19 mouse cellular contexts compared by ENCODE assay signal in genomic region chr9:100416756-100417155, GRCm38 (mm10).
DNase-seq lines count a peak whose midpoint lies in the region; ATAC-seq lines count a peak whose summit lies in the region.
"Had no signal": no experiment of that assay in that cellular context is flagged by ENCODE, and none has a peak within 500 bp of the region (broad histone marks: within the 10 kb centered on the region; RNA-seq: fewer than 3 reads in every experiment).

No protein-coding gene starts in this region.

- H3K4me1 ChIP-seq in kidney, embryonic 15.5 days, result peaks cover 6% of the 10 kb centered on the region; the same call in 1 of the 2 replicates
- peaks cover 33% of the 10 kb centered on the region for H3K4me1 ChIP-seq in forebrain, embryonic 12.5 days
- H3K4me1 ChIP-seq: liver, embryonic 15.5 days had no signal

- ATAC-seq in kidney, embryonic 15.5 days (replicated peaks; ENCODE audit: low FRiP score), result peak; percentile 77
- ATAC-seq in forebrain, embryonic 12.5 days (ENCODE audit: low FRiP score), result no peak
- ATAC-seq: inflammation-experienced regulatory T-cells, adult 6 months had no signal

- no peaks in the 10 kb centered on the region for H3K27me3 ChIP-seq in kidney, embryonic 15.5 days
- no peaks in the 10 kb centered on the region for H3K27me3 ChIP-seq in forebrain, embryonic 12.5 days
- H3K27me3 ChIP-seq: heart, embryonic 12.5 days; limb, embryonic 15.5 days; liver, embryonic 15.5 days had no signal

- H3K9ac ChIP-seq in kidney, embryonic 15.5 days, result no peak overlapping the region
- no peak overlapping the region for H3K9ac ChIP-seq in forebrain, embryonic 12.5 days
- H3K9ac ChIP-seq: heart, embryonic 12.5 days; limb, embryonic 15.5 days; liver, embryonic 15.5 days had no signal

- no peak overlapping the region for H3K4me2 ChIP-seq in kidney, embryonic 15.5 days
- no peak overlapping the region for H3K4me2 ChIP-seq in forebrain, embryonic 12.5 days
- H3K4me2 ChIP-seq: heart, embryonic 12.5 days; limb, embryonic 15.5 days; liver, embryonic 15.5 days had no signal

- no peaks in the 10 kb centered on the region for H3K9me3 ChIP-seq in kidney, embryonic 15.5 days (replicated peaks)
- H3K9me3 ChIP-seq in forebrain, embryonic 12.5 days, result no peaks in the 10 kb centered on the region
- H3K9me3 ChIP-seq: forebrain, embryonic 10.5 days; heart, embryonic 12.5 days; limb, embryonic 15.5 days; liver, embryonic 15.5 days; megakaryocyte, embryonic 14.5 days had no signal

- no peak for DNase-seq in kidney, adult 8-10 months
- DNase-seq in lung, postnatal 10 days, result peak; percentile 43
- no peak for DNase-seq in lung, postnatal 25 days (ENCODE audit: low spot score)
- DNase-seq in embryo, embryonic 11.5 days (ENCODE audit: low read depth, low spot score), result peak; percentile 9
- DNase-seq in adrenal gland, postnatal 36 days, result no peak
- DNase-seq: B cell, adult 2 months; cerebellum, adult 8-10 months; heart, postnatal 14 days; kidney, postnatal 25 days; right cerebral cortex, postnatal 4 days; thymus, adult 2 months had no signal

- H3K4me3 ChIP-seq in kidney, embryonic 15.5 days (replicated peaks), result no peak overlapping the region
- no peak overlapping the region for H3K4me3 ChIP-seq in forebrain, embryonic 12.5 days (replicated peaks)
- H3K4me3 ChIP-seq: forebrain, embryonic 10.5 days; heart, embryonic 12.5 days; limb, embryonic 15.5 days; liver, embryonic 15.5 days; megakaryocyte, embryonic 14.5 days had no signal

- no peaks in the 10 kb centered on the region for H3K36me3 ChIP-seq in kidney, embryonic 15.5 days
- H3K36me3 ChIP-seq in forebrain, embryonic 12.5 days (replicated peaks), result no peaks in the 10 kb centered on the region
- H3K36me3 ChIP-seq: forebrain, embryonic 10.5 days; heart, embryonic 12.5 days; limb, embryonic 15.5 days; liver, embryonic 15.5 days had no signal

- H3K27ac ChIP-seq in kidney, embryonic 15.5 days, result peak overlapping the region; percentile 54; the same call in 1 of the 2 replicates
- no peak overlapping the region for H3K27ac ChIP-seq in forebrain, embryonic 12.5 days
- H3K27ac ChIP-seq: limb, embryonic 15.5 days; liver, embryonic 15.5 days had no signal

- WGBS in kidney, embryonic 15.5 days, result 15% methylated on average over 1 of the region's 1 CpGs
- whole genome bisulfite sequencing in forebrain, embryonic 12.5 days, result 25% methylated on average over 1 of the region's 1 CpGs

Comparison
In these comparisons a context has a peak if more than half of its experiments do, and no peak if none do; other contexts are left out.
1. DNase-seq: peak in lung, postnatal 10 days (single experiment) and embryo, embryonic 11.5 days (single experiment); none in kidney, adult 8-10 months (0 of 2), lung, postnatal 25 days (single experiment) and adrenal gland, postnatal 36 days (0 of 2).